Mouse (Mus musculus) neutrophil, adult 5-6 weeks (primary cell): ENCODE results near the gene Rrbp1. TPM values are rescaled to one million over a fixed set of nuclear protein-coding genes. Genes with fewer than 3 reads are reported as not detected.

Experiments
- ATAC-seq: fragments of 151-379, 151-347 bp; 2 replicates; pipeline ENCODE4 v1.8.0; 2017; ENCODE audit warnings: mild to moderate bottlenecking, moderate TSS enrichment; ENCODE audit not compliant: insufficient number of reproducible peaks, poor library complexity, low FRiP score, severe bottlenecking; ENCODE audit errors: extremely low read depth
- total RNA-seq: library from RNA; stranded (forward); fragments of 200-1000 nt; gene quantifications from 2 replicates; pipeline ENCODE4 v1.2.3, GENCODE M21; 2017

The Rrbp1 gene
- total RNA-seq, 1 experiment from 2014 or later = 181 TPM

GRCm38 (mm10) chr2:143970841-143971240 lies 40.2 kb downstream of the Rrbp1 start:
- ATAC-seq = no peak

DNA sequence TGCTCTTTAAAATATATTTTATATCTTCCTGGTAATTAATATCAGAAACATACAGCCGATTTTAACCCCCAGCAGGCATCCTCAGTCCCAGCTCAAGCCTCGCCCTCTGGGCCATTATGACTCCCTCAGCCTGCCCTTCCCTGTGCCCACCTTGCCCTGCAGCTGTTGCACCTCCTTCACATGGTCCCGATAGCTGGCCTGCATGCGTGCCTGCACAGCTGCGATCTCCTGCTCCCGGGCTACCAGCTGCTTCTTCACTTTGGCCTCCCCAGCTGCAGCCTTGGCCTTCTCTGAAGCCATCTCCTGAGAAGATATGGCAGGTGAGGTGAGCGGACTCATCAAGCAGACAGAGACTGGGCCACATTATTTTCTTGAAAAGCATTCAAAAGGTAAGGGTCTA lies 41.8 kb downstream of the Rrbp1 start:
- no peak for ATAC-seq

DNA sequence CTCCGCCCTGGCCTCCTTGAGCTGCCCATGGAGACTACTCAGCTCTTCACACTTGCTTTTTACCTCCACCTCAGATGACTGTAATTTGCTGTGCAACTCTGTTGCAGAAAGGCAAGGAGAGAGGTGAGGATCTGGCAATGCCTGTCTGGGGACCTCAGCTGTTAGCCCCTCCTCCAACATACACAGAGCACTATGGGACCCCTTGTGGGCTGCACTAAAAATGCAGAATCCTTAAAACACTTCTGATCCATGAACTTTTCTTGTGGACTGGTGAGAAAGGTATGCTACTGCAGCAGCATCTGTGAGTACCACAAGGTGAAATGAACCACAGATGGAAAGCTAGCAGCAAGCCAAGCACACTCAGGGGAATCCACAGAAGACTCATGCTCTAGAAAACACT lies 47.7 kb downstream of the Rrbp1 start:
- no peak for ATAC-seq

GRCm38 (mm10) chr2:143962192-143962591 lies 48.9 kb downstream of the Rrbp1 start:
- peak; percentile 57; the same call in 1 of the 2 replicates for ATAC-seq

DNA sequence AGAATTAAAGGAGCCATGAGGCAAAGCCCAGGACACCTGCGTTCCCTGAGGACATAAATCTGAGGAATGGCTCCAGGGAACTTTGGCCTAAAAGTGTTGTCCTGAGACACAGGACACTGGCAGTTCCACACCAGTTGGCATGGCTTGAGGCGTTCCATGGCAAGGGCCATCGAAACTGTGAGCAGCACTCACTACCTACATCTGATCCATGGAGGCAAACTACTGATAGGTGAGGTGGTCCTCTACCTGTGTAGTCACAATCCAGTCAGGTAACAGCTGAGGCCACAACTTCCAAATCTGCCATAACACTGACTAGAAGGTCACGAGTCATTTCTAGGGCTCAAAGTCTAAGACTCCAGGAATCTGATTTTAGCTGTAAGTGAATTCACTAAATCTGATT lies 55.3 kb downstream of the Rrbp1 start:
- no peak for ATAC-seq

DNA sequence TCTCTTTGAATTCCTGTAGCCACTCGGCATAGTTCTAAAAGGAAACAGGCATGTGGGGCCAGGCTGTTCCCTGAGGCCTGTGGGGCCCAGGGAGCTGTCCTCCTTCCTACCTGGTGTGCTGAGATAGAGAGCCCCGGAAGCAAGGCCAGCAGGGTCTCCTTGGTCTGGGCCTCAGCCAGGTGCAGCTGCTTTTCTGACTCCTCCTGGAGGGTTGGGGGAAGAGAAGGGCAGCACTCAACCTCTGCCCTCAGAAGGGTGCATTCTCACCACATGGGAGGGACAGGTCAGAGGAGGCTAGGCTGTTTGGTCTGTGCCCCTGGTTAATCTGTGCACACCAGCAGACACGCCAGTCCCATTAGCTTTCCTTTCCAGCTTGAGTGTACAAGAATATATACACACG lies 56.1 kb downstream of the Rrbp1 start:
- no peak for ATAC-seq

DNA sequence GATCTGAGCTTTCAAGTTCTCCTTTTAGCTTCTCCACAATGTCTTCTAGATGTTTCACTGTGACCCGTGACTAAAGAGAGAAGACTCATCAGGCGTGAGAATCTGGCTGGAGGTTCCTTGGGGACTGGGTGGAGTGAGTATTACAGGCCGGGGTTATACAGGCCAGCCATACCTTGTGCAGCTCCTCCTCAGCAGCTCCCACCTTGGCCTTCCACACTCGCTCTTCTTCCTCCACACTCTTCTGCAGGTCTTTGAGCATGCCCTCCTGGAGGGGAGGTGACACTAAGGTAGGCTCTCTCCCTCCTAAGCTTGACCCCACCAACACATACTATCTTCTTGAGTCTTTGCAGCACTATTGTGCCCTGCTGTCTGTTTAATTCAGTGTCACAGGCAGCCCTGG lies 57.1 kb downstream of the Rrbp1 start:
- no peak for ATAC-seq

DNA sequence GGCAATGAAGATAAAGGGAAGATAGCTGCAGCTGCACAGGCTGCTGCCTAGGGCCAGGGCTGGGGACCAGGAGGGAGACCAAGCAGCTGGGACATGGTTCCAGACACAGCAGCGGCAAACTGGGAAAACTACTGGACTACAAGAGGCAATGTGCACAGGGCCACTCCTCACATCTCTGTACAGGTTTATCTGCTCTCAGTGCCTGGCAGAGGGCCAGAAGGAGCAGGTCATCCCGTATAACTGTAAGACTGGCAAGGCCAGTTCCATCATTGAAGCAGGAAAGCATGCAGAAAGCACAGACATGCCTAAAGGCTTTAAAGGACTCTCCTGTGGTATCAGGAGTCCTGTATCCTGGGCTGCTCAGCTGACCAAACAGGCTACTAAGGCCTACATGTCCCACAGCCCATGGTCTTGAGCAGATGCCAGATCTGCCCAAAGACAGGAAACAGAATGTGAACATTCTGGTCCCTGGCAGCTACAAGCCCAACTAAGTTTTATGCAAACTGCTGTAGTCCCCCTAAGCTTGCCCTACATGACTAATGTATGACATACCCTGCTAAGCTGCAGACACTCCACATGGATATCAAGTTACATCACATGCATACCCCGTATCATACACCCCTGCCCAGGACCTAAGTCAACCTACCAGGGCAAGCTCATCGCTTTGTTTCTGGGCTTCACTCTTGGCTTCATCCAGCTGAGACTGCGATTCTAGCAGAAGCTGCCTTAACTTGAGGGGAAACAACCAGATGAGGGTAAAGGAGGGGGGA lies 59.3 kb downstream of the Rrbp1 start:
- ATAC-seq = no peak

DNA sequence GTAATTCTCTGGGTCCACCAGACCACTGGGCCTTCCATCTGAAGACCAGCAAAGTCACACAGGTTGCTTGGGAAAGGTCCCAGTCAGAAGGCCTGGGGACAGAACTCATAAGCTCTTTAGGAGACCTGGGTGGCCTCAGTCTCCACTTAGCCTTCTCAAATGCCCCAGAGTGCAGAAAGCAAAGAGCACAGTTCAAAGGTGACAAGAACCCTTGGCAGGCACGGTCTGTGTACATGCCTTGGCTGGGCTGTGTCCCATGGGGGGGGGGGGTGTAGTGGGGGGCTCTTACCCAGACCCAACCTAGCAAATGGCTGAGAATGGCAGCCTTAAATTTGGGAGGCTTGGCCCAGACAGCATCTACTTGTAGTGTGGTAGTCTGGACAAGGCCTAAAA lies 60.0 kb downstream of the Rrbp1 start:
- no peak for ATAC-seq

- no peak for ATAC-seq
Observed at GRCm38 (mm10) chr2:143950290-143951027, 60.6 kb downstream of the Rrbp1 start.

- no peak for ATAC-seq
Observed at GRCm38 (mm10) chr2:143949217-143949616, 61.8 kb downstream of the Rrbp1 start.

DNA sequence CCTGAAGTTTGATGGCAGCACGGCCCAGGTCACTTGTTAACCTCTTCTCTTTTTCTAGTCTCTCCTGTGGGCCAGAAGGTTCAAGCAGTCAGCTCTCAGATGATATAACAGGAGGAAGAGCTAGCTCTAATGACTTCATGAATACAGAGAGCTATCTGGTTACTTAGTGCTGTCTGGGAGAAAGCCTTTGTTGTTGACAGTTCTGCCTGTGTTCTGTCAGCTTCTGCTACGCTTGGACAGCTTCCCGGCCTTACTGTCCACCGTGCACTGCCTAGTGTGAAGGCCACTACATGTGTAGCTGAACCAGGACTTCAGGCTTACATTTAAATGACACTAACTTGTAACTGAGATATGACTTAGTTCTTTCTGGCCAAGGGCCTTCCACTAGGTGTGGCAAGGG lies 62.6 kb downstream of the Rrbp1 start:
- no peak for ATAC-seq

DNA sequence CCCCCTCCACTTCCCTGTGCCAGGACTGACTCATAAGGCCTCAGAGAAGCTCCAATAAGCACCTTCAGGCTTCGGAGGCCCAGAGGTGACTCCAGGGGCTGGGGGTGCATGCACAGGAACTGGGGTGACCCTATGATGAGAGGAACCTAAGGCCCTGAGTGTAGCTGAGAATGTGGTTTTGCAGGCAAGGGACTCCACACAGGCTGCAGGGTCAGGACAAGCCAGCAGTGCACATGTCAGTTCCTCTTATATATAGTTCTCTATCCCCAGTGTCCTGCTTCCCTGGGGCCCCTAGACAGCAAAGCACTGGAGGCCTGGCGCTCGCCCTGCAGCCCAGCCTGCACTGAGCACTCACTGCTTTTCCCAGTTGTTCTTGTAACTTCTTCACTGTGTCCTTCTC lies 63.1 kb downstream of the Rrbp1 start:
- no peak for ATAC-seq

GRCm38 (mm10) chr2:143946399-143946798 lies 64.7 kb downstream of the Rrbp1 start:
- no peak for ATAC-seq

DNA sequence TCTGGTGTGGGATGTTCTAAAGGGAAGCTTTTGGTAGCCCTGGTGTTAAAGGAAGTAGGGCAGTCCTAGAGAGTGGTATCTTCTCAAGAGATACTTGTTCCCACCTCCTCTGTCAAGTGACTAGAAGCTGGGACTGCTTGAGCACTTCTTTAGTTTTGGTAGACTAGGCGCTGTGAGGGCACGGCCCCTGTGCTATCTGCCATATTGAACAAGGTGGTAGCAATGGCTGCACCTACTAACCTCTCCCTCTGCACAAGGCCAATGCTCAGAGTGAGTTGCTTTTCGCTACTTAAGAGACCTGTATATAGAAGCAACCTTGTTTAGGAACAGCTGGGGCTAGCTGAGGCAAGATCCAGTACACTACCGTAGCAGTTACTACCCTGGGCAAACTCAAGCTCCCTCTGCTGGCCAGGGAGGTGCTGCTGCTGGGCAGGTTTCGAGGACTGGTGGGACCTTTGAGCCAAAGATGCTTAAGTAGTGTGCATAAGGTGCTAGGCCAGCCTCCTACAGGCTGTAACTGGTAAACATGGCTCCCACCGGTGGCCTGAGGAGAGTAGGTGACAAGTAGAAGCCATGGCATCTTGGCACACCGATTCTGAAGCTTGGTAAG lies 65.5 kb downstream of the Rrbp1 start:
- peak; percentile 47 for ATAC-seq

GRCm38 (mm10) chr2:143944796-143945195 lies 66.3 kb downstream of the Rrbp1 start:
- no peak for ATAC-seq

GRCm38 (mm10) chr2:143940406-143940805 lies 70.7 kb downstream of the Rrbp1 start:
- ATAC-seq = no peak

GRCm38 (mm10) chr2:143937861-143938260 lies 73.2 kb downstream of the Rrbp1 start:
- no peak for ATAC-seq

DNA sequence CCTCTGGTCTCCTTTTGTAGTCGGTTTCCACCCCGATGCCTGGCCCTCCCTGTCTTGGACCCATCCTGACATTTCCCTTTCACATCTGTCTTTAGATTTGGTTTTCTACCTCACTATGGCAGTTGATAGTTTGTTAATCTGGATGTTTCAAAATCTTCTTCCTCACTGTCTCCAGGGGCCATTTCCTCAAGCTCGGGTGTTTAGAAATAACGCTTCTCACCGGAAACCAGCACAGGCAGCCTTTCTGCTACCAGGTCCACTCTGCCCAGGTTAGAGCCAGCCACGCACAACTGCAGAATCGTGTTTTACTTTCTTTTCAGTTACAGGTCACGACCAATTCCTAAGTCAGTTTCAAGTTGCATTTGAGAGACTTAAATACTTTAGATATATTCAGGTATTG lies 76.6 kb downstream of the Rrbp1 start:
- 0 out of 2 replicates have a peak, but pooled peaks have one; percentile 27 for ATAC-seq

- no peak for ATAC-seq
Observed at GRCm38 (mm10) chr2:143933516-143933915, 77.5 kb downstream of the Rrbp1 start.
